Mouse (Mus musculus) limb, embryonic 13.5 days (tissue): ENCODE results near the gene Smox. TPM values are rescaled to one million over a fixed set of nuclear protein-coding genes. Genes with fewer than 3 reads are reported as not detected.
A peak's percentile ranks its signal among the peaks of the same experiment; 100 is the strongest.

Experiments used
- ATAC-seq: fragments of 200-750 bp; cut with Nextera tagmentation; 2 replicates; pipeline ENCODE4 v1.8.0; 2017; ENCODE audit warnings: low read depth, moderate number of reproducible peaks, moderate TSS enrichment; ENCODE audit not compliant: low FRiP score
- H3K27ac ChIP-seq: fragments of 300-500 bp; sonication (generic); 2 replicates; pipeline ENCODE4 v1.5.1; 2015; ENCODE audit warnings: inconsistent platforms, mild to moderate bottlenecking, moderate library complexity
- H3K27me3 ChIP-seq: fragments of 300-500 bp; sonication (generic); 2 replicates; pipeline ENCODE4 v1.6.1; 2015; ENCODE audit warnings: mild to moderate bottlenecking, inconsistent platforms
- H3K36me3 ChIP-seq: fragments of 300-500 bp; sonication (generic); 2 replicates; pipeline ENCODE4 v1.6.1; 2015; ENCODE audit warnings: inconsistent platforms, mild to moderate bottlenecking, moderate library complexity
- H3K4me1 ChIP-seq: fragments of 300-500 bp; sonication (generic); 2 replicates; pipeline ENCODE4 v1.6.1; 2015; ENCODE audit warnings: inconsistent platforms
- H3K4me2 ChIP-seq: fragments of 300-500 bp; sonication (generic); replicated peaks from 2 replicates; pipeline ENCODE4 v1.6.1; 2015; ENCODE audit warnings: inconsistent platforms, mild to moderate bottlenecking, moderate library complexity
- H3K4me3 ChIP-seq: fragments of 300-500 bp; sonication (generic); 2 replicates; pipeline ENCODE4 v1.5.1; 2015; ENCODE audit warnings: moderate library complexity, mild to moderate bottlenecking, inconsistent platforms
- H3K9ac ChIP-seq: fragments of 300-500 bp; sonication (generic); 2 replicates; pipeline ENCODE4 v1.6.1; 2015; ENCODE audit warnings: mild to moderate bottlenecking, inconsistent platforms
- H3K9me3 ChIP-seq: fragments of 300-500 bp; sonication (generic); 2 replicates; pipeline ENCODE4 v1.6.1; 2016; ENCODE audit warnings: inconsistent platforms
- WGBS: fragments of 180-500 bp; shearing (Covaris S2); methylation state at CpG from one replicate; pipeline ENCODE4 v1.1.7; 2015; 5-methylcytosine and 5-hydroxymethylcytosine counted together
- polyA plus RNA-seq: library from polyadenylated mRNA; unstranded; fragments of >200 nt; fragmentation: Nextera tagmentation; extraction: Ambion mirVana; gene quantifications from 2 replicates; pipeline ENCODE4 v1.2.1, GENCODE M21; 2015

The Smox gene
- polyA plus RNA-seq, 1 experiment from 2014 or later: 72.6 TPM

DNA sequence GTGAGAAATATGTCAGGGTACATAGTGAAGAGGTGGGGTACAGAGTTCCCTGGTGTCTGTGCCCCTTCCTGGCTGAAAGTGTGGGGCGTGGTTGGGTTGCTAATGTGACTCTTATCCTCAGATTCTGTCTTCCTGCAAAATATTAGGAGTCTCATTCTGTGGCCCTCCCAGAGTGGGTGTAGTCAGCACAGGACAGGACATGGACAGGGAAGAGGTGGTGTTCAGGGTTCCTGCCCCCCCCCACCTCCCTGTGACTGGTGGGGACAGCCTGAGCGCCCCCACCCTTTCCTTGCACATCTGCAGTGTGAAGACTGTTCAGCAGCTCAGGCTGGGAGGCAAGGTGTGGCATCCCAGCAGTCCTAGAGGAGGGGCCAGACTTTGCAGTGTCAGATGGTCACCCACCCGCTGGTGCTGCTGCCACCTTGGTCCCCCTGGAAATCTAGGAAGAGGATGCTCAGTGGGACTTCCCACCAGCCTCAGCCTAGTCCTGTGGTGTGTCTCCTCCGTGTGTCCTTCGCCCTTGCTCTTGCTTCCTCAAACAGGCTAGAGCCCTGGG lies 8.1 kb downstream of the Smox start:
- Histone ChIP-seq H3K27me3 (no peaks in the 10 kb centered on the region), H3K9me3 (no peaks in the 10 kb centered on the region), H3K4me2 (no peak overlapping the region), H3K27ac (no peak overlapping the region), H3K4me3 (no peak overlapping the region), H3K4me1 (peaks cover 93% of the 10 kb centered on the region), H3K36me3 (no peaks in the 10 kb centered on the region), H3K9ac (0 out of 2 replicates have a peak overlapping the region, but pooled peaks have one; percentile 35)
- no peak for ATAC-seq
- WGBS: 68% methylated on average over 5 of the region's 5 CpGs

DNA sequence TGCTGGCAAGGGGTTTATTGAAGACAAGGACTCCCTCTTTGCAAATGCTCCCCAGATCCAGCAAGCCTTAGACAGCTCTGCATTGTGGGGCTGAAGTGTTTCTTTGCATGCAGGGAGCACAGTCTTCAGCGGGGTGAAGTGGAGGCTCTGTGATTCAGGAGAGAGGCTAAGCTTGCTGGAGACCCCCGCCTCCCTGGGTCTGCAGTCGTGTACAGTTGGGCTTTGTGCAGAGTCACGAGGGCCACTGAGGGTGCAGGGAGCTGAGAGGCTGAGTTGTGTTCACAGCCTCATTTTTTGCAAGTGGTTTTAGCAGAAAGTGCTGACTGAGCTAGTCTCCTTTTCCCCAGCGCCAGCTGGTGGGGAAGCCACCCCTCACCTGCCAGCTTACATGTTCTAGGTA lies 10.6 kb downstream of the Smox start:
- no peak for ATAC-seq
- 48% methylated on average over 5 of the region's 5 CpGs for WGBS
- Histone ChIP-seq H3K27ac (peak overlapping the region; percentile 59), H3K9ac (no peak overlapping the region), H3K4me1 (peaks cover 97% of the 10 kb centered on the region), H3K36me3 (no peaks in the 10 kb centered on the region), H3K4me3 (no peak overlapping the region), H3K27me3 (no peaks in the 10 kb centered on the region), H3K4me2 (0 out of 2 replicates have a peak overlapping the region, but pooled peaks have one; percentile 9), H3K9me3 (no peaks in the 10 kb centered on the region)

DNA sequence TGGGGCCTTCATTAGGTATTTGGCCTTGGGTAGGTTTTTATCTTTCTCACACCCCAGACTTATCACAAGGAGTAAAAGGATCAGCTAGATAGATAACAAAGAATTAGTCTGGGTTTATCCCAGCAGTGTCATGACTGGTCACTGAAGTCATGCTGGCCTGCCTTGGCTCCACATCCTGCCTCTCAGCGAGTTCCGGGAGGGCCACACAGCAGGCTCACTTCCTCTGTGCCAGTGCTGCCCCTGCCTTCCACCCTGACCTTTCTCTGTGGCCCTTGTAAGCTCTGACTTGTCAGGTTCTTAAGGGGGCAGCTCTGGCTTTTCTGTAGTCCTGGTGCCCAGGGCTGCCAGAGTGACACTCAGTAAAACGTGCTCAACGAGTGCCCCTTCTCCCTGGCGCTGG lies 11.3 kb downstream of the Smox start:
- H3K36me3 ChIP-seq: no peaks in the 10 kb centered on the region
- H3K4me2 ChIP-seq: 0 out of 2 replicates have a peak overlapping the region, but pooled peaks have one; percentile 9
- H3K27ac ChIP-seq: peak overlapping the region; percentile 59
- no peak overlapping the region for H3K4me3 ChIP-seq
- no peak for ATAC-seq
- 0 out of 2 replicates have a peak overlapping the region, but pooled peaks have one; percentile 5 for H3K9ac ChIP-seq
- peaks cover 97% of the 10 kb centered on the region for H3K4me1 ChIP-seq
- H3K27me3 ChIP-seq: no peaks in the 10 kb centered on the region
- 68% methylated on average over 5 of the region's 5 CpGs for WGBS
- no peaks in the 10 kb centered on the region for H3K9me3 ChIP-seq

DNA sequence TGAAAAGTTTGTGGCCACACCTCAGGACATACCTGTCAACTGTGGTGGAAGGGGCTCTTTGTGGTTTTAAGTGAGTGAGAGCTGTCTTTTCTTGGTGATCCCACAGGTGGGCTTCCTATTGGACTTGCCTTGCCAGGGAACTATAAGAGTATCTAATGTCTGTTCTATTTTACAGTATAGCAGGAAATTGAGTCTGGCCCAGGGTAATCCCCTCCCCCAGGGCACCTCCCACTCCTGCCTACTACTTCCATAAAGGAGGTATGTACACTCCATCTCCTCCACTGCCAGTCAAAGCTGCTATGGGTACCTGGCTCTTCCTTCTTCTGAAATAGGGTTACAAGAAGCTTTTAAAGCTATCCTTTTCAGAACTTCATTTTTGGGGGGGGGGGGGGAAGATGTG lies 14.1 kb downstream of the Smox start:
- Histone ChIP-seq H3K9ac (no peak overlapping the region), H3K36me3 (no peaks in the 10 kb centered on the region), H3K4me1 (peaks cover 98% of the 10 kb centered on the region), H3K4me3 (no peak overlapping the region), H3K27ac (peak overlapping the region; percentile 94), H3K9me3 (no peaks in the 10 kb centered on the region), H3K4me2 (0 out of 2 replicates have a peak overlapping the region, but pooled peaks have one; percentile 1), H3K27me3 (no peaks in the 10 kb centered on the region)
- no peak for ATAC-seq

DNA sequence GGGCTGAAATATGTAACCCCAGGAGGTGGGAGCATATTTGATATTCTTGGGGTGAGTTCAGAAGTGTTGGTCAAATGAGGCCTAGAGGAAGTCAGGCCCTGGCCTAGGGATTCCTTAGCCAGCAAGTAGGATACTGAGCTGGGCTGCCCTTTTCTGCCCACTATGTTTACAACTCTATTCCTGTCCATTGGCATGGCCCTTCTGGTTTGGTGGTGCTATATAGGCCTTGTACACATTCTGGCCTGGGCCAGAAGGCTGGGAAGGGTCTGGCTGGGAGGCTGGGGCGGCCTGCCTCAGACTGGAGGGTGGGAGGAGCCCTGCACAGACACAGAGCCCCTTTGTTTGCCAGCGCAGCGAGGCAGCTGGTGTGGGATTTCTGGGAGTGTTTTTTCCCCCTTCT lies 15.1 kb downstream of the Smox start:
- Histone ChIP-seq H3K9ac (0 out of 2 replicates have a peak overlapping the region, but pooled peaks have one; percentile 4), H3K9me3 (no peaks in the 10 kb centered on the region), H3K36me3 (no peaks in the 10 kb centered on the region), H3K27me3 (no peaks in the 10 kb centered on the region), H3K4me1 (peaks cover 92% of the 10 kb centered on the region), H3K27ac (peak overlapping the region; percentile 94), H3K4me2 (peak overlapping the region; percentile 30; the same call in 1 of the 2 replicates), H3K4me3 (no peak overlapping the region)
- ATAC-seq: peak; percentile 76
- 27% methylated on average over 3 of the region's 3 CpGs for WGBS

DNA sequence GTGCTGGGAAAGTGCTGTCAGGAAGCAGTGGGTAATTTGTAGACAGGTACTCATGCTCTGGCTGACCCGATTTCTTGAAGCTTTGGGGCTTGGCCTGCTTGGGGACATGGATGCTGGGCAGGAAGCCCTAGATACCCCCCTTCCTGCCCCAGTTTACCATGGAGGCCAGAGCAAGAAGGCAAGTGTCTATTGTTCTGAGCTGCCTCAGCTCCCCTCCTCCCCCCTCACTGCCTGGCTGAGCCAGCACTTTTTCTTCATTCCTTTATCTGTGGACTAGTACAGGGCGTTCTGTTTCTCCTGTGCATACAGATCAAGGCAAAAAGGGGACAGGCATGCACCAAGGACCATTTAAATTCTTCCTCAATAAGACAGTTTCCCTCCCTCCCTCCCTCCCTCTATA lies 17.2 kb downstream of the Smox start:
- WGBS: 45% methylated on average over 2 of the region's 2 CpGs
- peaks cover 73% of the 10 kb centered on the region for H3K4me1 ChIP-seq
- no peak overlapping the region for H3K4me2 ChIP-seq
- no peak overlapping the region for H3K4me3 ChIP-seq
- H3K27me3 ChIP-seq: no peaks in the 10 kb centered on the region
- 0 out of 2 replicates have a peak, but pooled peaks cover 5% of the 10 kb centered on the region for H3K36me3 ChIP-seq
- no peak for ATAC-seq
- H3K9me3 ChIP-seq: no peaks in the 10 kb centered on the region
- peak overlapping the region; percentile 45 for H3K9ac ChIP-seq
- H3K27ac ChIP-seq: no peak overlapping the region

DNA sequence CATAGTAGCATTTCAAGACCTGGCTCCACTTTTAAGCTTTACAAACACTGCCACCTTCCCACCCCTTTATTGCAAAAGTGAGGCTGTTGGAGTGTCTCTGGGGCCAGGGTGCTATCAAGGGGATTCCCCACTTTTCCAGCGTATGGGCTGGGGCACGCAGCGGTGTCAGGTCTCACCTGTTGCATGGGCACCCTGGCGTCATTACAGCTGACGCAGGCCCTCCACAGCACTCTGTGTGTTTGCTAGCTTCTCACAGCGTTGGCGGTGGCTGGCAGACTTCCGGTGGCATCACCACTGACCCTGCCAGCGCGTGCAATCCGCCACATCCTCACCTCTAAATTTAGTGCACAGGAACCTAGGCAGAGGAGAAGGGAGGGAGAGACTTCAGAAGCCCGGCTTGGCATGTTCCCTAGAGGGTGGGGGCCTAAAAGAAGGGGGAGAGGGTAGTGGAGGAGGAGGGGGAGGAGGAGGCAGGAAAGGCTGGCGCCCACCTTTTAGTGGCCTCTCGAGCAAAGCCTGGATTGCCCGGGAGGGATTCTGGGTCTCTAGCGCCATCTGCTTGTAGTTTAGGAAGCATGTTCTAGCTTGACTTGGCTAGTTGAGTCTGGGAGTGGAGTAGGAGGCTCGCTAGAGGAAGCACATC lies 18.5 kb downstream of the Smox start:
- peak overlapping the region; percentile 50 for H3K9ac ChIP-seq
- ATAC-seq: peak; percentile 45; the same call in 1 of the 2 replicates
- H3K27ac ChIP-seq: peak overlapping the region; percentile 53; the same call in 1 of the 2 replicates
- no peaks in the 10 kb centered on the region for H3K9me3 ChIP-seq
- no peaks in the 10 kb centered on the region for H3K27me3 ChIP-seq
- H3K4me3 ChIP-seq: peak overlapping the region; percentile 27
- peak overlapping the region; percentile 66 for H3K4me2 ChIP-seq
- 12% methylated on average over 17 of the region's 17 CpGs for WGBS
- H3K36me3 ChIP-seq: peaks cover 16% of the 10 kb centered on the region; the same call in 1 of the 2 replicates
- H3K4me1 ChIP-seq: peaks cover 65% of the 10 kb centered on the region

DNA sequence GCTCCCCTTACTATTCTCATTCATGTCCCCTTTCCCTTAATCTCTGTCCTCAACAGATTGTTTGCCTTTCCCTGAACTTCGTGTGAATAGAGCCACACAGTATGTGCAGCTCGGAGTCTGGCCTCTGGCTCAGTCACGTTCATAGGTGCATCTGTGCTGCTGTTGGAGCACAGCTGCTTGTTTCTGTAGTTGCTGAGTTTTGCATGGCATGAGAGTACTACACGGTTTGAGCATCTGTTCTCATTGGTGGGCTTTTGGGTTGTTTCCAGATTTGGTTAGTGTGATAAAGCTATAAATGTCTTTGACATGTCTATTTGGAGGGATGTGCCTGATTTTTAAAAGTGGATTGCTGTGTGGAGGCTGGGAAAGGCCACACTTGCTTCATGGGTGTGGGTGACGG lies 19.2 kb downstream of the Smox start:
- peak overlapping the region; percentile 15; the same call in 1 of the 2 replicates for H3K27ac ChIP-seq
- H3K36me3 ChIP-seq: peaks cover 21% of the 10 kb centered on the region; the same call in 1 of the 2 replicates
- no peak overlapping the region for H3K4me3 ChIP-seq
- 0 out of 2 replicates have a peak overlapping the region, but pooled peaks have one; percentile 50 for H3K9ac ChIP-seq
- H3K9me3 ChIP-seq: no peaks in the 10 kb centered on the region
- H3K4me2 ChIP-seq: peak overlapping the region; percentile 66
- H3K4me1 ChIP-seq: peaks cover 60% of the 10 kb centered on the region
- ATAC-seq: no peak
- no peaks in the 10 kb centered on the region for H3K27me3 ChIP-seq
- 69% methylated on average over 5 of the region's 5 CpGs for WGBS

DNA sequence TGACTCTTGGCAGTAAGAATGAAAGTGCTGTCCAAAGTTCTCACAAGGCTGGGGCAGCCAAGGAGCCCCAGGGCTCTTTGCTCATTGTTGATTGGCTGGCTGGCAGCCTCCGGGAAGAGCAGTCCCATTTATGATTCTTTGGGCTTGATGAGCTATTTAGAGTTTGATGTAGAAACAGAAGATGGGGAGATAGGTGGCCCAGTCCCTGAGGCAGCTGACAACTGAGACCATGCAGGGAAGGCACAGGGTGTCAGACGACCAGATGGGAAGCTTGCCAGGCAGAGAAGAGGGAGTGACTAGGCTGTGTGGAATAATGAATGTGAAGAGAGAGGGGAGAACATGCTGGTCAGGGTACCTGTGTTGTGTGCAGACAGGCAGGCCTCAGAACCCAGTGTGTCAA lies 22.2 kb downstream of the Smox start:
- 39% methylated on average over 2 of the region's 2 CpGs for WGBS
- H3K4me3 ChIP-seq: no peak overlapping the region

DNA sequence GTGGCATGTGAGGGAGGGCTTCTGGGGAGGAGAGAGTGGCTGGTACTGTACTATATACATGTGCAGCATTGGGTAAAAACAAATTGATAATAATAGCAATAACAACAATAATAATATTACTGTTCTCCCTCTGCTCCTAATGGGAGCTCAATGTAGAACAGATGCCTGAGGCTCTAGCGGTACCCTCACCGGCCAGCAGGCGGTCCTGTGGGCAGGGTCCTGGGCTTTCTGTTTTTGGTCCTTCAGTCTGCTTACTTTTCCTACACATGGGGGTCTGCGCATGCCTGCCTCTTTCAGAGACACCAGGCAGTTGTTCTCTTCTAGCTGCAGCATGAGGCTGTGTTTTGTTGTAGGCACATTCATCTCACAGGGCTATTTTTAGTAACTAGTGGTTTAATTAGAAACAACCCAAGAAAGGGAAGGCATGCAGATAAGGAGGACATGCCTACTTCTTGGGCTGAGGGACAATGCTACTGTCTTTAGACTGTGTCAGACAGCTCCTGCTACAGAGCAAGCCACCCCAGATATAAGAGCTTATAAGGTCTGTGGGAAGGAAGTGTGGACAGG lies 22.8 kb downstream of the Smox start:
- peaks cover 24% of the 10 kb centered on the region for H3K4me1 ChIP-seq
- no peak overlapping the region for H3K27ac ChIP-seq
- peaks cover 47% of the 10 kb centered on the region for H3K36me3 ChIP-seq
- no peak overlapping the region for H3K4me2 ChIP-seq
- no peak overlapping the region for H3K9ac ChIP-seq
- H3K27me3 ChIP-seq: no peaks in the 10 kb centered on the region
- WGBS: 84% methylated on average over 4 of the region's 4 CpGs
- H3K9me3 ChIP-seq: no peaks in the 10 kb centered on the region
- no peak for ATAC-seq
- no peak overlapping the region for H3K4me3 ChIP-seq

More for the DNA sequence above, 22.2 kb downstream of the Smox start:
- Histone ChIP-seq H3K4me2 (no peak overlapping the region), H3K9ac (no peak overlapping the region), H3K27ac (no peak overlapping the region), H3K4me1 (peaks cover 31% of the 10 kb centered on the region), H3K36me3 (peaks cover 42% of the 10 kb centered on the region), H3K9me3 (no peaks in the 10 kb centered on the region), H3K27me3 (no peaks in the 10 kb centered on the region)
- no peak for ATAC-seq

DNA sequence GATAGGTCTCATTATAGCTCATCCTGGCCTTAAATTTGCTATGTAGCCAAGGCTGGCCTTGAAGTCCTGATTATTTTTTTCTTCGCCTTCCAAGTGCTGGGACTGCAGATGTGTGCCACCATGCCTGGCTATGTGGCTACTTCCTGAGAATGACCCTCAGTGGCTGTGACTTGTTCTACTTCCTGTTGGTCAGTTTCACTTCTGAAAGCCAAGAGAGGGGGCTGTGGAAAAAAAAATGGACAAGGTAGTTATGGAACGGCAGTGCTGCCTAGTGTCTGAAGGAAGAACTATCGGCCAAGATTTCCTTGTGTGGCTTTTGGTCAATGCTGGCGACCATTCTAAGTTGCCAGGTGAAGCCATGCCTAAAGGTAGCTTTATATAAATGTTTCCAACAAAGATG lies 26.3 kb downstream of the Smox start:
- no peak overlapping the region for H3K4me2 ChIP-seq
- no peak overlapping the region for H3K4me3 ChIP-seq
- H3K36me3 ChIP-seq: peaks cover 70% of the 10 kb centered on the region
- H3K27me3 ChIP-seq: no peaks in the 10 kb centered on the region
- ATAC-seq: no peak
- H3K9ac ChIP-seq: no peak overlapping the region
- H3K9me3 ChIP-seq: no peaks in the 10 kb centered on the region
- H3K4me1 ChIP-seq: peaks cover 9% of the 10 kb centered on the region; the same call in 1 of the 2 replicates
- no peak overlapping the region for H3K27ac ChIP-seq
- WGBS: 91% methylated on average over 4 of the region's 4 CpGs

DNA sequence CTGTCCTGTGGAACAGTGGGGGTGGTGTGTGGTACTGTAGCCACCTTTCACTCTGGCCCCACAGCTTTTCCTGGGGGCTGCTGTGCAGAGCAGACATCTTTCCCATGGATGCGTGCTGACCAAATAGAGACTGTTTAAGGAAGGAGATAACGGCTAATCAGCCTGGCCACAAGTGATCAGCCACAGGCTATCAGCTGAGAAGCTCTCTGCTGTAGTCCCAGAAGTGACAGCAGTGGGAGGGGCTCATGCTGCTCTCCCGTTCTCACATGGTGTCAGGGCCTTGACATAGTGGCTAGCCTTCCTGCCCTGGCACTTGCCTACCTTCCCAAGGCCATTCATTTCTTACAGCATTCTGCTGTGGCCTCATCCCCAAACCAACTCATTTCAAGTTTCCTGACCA lies 27.5 kb downstream of the Smox start:
- 46% methylated on average over 3 of the region's 3 CpGs for WGBS
- Histone ChIP-seq H3K4me2 (no peak overlapping the region), H3K27me3 (no peaks in the 10 kb centered on the region), H3K4me1 (peaks cover 4% of the 10 kb centered on the region; the same call in 1 of the 2 replicates), H3K9ac (no peak overlapping the region), H3K27ac (no peak overlapping the region), H3K36me3 (peaks cover 69% of the 10 kb centered on the region), H3K4me3 (no peak overlapping the region), H3K9me3 (no peaks in the 10 kb centered on the region)
- no peak for ATAC-seq
